Mouse (Mus musculus) NIH3T3 (cell line): ENCODE measurements around the gene Slc5a10.

Experiments
- DNase-seq: peaks from one replicate; pipeline ENCODE4 v3.0.0-alpha.2; 2012; ENCODE audit warnings: low read depth

Slc5a10 gene

GRCm38 (mm10) chr11:61720636-61721035, at the start of gene Slc5a10:
Slc5a10 (minus strand) TSS chr11:61720826.
- no peak for DNase-seq

DNA sequence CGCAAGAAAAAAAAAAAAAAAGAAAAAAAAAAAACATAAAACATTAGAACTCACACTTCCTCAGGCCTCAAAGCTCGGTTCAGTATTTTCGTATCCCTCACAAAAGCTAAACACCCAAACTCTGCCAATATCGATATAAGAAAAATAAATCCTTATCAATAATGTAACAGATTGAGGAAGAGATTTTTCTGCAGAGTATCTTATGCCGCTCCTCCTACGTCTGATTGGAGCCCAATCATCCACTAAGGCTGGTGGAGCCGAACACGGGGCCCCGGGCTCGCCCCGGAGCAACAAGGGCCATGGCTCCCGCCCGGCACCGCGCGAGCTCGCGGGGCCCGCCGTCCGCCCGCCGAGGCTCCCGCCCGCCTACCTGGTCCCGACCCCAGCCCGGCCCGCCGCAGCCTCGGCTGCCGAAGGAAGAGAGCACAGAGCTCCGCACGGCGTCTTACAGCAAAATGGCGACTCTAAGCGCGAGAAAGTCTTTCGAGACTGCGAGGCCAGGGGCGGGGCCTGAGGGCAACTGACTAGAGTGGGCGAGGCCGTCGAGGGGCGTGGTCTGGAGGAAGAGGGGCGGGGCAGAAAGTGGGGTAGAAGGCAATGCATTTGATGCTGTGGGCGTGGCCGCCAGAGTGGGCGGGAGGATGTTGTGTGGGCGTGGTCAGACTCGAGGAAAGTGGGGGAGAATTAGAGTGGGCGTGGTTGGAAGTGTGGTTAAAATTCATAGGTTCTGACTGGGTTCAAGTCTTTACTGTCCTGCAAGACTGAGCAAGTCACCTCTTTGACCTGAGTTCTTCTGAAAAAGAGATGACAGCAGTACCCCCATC, 41.2 kb upstream of the Slc5a10 start, which contains the start of gene Prpsap2:
TSS of gene Prpsap2 (minus strand) at position 505 of the 824 bp plus-strand sequence.
- peak; percentile 100 for DNase-seq

DNA sequence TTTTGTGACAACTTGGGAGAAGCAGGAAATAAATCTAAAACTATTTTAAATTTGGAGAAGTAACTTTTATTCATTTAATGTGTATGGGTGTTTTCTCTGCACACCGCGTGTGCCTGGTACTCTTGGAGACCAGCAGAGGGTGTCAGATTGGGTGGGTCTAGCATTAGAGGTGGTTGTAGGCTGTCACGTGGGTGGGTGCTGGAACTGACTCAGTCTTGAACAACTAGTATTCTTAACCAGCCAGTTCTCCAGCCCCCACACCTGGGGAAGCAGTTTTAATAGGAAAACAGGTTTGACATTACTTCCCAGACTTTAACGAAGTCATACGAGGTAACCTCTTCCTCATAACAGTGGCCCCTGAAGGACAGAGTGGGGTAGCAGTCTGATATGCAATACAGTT, 39.9 kb upstream of the Slc5a10 start:
- DNase-seq: peak; percentile 54

- no peak for DNase-seq
Observed at GRCm38 (mm10) chr11:61757151-61757550, 36.5 kb upstream of the Slc5a10 start.

- peak; percentile 45 for DNase-seq
Observed at GRCm38 (mm10) chr11:61751612-61752011, 31.0 kb upstream of the Slc5a10 start.

GRCm38 (mm10) chr11:61747161-61747560, 26.5 kb upstream of the Slc5a10 start:
- DNase-seq: no peak

GRCm38 (mm10) chr11:61745781-61746180, 25.2 kb upstream of the Slc5a10 start:
- DNase-seq: no peak

GRCm38 (mm10) chr11:61744460-61744859, 23.8 kb upstream of the Slc5a10 start:
- DNase-seq: peak; percentile 19

GRCm38 (mm10) chr11:61743768-61744167, 23.1 kb upstream of the Slc5a10 start:
- no peak for DNase-seq

DNA sequence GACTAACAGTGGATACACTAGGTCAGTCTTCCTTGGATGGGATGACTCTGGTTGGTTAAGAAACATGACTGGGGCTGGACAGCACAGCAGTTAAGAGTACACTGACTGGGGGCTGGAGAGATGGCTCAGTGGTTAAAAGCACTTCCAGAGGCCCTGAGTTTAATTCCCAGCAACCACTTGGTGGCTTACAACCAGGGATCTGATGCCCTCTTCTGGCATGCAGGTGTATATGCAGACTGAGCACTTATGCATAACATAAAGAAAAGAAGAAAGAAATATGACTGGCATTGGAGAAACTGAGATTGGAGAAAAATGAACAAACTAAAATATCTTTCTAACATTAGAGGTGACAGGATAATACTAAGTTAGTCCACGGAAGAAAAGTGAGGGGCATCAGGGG, 19.9 kb upstream of the Slc5a10 start:
- no peak for DNase-seq

DNA sequence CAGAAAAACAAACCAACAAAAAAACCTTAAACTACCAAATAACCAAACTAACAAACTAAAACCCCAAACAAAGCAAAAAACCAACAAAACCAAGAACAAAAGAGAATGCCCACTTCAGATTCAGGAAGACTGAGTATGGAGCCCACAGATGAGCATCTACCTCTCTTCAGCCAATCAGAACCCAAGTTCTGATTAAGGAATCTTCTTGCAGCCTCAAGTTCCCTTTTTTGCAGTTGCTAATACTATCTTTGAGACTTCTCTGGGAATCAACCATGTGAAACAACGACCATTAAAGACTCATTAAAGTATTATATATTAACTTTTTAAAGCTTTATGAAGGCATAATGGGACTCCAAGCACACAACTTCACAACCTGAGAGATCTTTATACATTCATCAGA, 16.7 kb upstream of the Slc5a10 start:
- no peak for DNase-seq

DNA sequence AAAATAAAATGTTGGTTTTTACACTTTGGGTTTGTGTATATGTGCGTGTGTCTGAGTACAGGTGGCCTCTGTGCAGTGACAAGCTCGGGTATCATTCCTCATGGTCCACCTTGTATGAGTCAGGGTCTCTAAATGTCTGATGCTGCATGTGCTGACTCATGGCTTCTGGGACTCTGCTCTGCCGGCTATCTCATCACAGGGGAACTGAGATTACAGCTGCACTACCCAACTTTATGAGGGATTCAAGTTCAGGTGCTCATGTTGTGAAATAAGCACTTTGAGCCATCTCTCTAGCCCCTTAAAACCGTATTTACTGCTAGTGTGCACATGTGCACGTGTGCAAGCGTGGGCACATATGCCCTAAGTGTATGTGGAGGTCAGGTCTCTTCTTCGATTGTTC, 12.0 kb upstream of the Slc5a10 start:
- DNase-seq: no peak

DNA sequence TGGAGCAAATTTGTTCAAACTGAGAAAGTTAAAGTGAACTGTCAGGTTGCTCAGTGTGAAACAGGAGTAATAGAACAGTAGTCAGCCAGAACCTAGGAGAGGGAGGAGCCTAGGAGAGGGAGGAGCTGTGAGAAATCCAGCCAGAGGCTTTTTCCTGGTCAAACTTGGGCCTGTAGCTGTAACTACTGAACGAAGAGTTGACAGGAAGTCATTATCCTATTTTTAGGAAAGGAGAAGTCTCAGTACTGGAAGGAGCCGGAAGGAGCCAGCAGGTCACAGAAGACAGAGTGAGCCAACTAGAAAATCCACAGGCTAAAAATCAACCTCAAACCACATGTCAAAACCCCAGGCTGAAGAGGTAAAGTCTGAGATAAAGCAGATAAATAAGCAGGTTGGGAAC, 7.4 kb upstream of the Slc5a10 start:
- DNase-seq: no peak

GRCm38 (mm10) chr11:61722077-61722476, 1.5 kb upstream of the Slc5a10 start:
- no peak for DNase-seq

DNA sequence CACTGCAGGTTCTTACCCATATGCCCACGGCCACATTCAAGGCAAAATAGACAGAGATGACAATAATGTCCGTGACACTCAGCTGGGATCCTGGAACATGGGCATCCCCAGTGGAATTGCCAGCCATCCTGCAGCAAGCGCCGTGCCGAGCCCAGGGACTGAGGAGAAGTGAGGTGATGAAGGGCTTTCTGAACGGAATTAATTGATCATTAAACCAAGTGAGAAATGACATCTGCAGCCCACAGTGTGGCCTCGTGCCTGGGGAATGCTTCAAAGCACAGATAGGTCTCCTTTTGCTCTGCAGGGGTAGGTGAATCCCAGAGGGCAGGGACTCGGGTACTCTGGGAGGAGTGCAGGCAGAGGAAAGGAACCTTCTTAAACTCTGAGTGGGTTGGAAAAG, 800 bp downstream of the Slc5a10 start:
- no peak for DNase-seq

- DNase-seq: no peak
Observed at GRCm38 (mm10) chr11:61719387-61719786, 1.2 kb downstream of the Slc5a10 start.

- DNase-seq: no peak
Observed at GRCm38 (mm10) chr11:61717990-61718389, 2.6 kb downstream of the Slc5a10 start.

DNA sequence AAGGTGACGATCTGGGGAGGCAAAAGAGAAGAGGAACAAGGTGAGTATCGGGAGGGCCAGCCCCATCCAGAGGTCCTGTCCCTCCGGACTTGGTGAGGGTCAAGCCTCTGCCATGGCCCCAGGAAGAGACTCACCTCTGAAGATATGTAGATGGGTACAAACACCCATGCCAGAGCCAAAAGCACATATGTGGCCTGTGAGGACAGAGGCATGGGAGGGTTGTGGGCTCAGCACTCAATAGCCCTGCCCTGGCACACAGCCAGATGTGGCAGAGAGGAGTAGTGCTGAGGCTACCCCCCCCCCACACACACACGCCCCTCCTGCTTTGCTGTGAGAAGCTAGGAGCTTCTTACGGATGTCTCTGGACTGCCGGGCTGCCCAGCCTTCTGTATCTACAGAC, 5.5 kb downstream of the Slc5a10 start:
- no peak for DNase-seq

- peak; percentile 91 for DNase-seq
Observed at GRCm38 (mm10) chr11:61714346-61715117, 6.1 kb downstream of the Slc5a10 start.

DNA sequence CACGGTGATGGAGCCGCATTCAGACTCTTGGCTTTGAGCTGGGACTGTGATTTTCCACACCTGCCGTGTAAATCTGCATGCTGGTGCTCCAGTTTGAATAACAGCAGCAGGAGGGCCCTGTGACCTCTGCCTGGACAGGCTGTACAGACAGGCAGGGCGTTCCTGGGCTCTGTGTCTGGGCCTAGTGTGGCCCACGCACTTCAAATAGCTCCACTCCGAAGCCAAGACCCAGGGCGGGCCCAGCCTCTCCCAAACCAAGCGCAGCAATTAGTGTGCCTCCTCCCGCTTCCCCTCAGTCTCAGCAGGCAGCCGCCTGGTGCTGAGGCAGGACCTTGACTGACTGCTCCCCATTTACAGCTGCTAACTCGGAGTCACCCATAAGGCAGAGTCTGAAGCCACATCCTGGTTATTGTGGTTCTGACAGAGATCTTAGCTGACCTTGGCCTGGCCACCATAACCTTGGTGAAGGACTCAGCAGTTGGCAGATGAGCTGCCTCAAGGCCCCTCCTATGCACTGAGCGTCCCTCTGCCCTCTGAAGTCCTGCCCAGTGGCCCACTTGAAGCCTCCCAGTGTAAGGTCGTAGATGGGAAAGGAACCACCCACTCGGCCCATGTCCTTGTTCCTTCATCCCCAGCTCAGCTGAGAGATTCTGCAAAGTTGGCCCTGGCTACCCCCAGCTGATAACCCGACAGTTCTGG, 7.3 kb downstream of the Slc5a10 start:
- no peak for DNase-seq

GRCm38 (mm10) chr11:61708928-61709327, 11.7 kb downstream of the Slc5a10 start:
- DNase-seq: no peak

DNA sequence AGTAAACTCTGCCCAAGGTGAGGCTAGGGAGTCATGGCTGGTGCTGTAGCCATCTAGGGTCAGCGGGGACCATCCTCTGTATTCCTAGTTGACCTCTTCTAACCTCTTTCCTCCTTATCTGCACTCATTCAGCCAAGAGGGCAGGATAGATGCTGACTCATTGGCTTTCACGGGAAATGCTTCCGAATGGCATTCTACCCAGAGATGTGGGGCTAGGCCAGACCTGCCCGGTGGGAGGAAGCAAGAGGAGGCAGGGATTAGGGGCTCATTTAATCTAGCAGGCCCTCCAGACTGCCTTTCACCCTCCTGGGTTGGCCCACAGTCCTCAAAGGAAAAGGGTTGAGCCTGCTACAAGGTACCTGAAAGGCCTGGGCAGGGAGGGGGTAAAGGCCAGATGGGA, 14.4 kb downstream of the Slc5a10 start:
- DNase-seq: no peak

GRCm38 (mm10) chr11:61705581-61705980, 15.0 kb downstream of the Slc5a10 start:
- DNase-seq: no peak
